Mouse (Mus musculus) hindbrain, embryonic 11.5 days (tissue): ENCODE data around the gene Ipmk. TPM values are rescaled to one million over a fixed set of nuclear protein-coding genes. Genes with fewer than 3 reads are reported as not detected.

ENCODE experiments used
- ATAC-seq: fragments of 200-750 bp; cut with Nextera tagmentation; 2 replicates; pipeline ENCODE4 v1.8.0; 2017; ENCODE audit warnings: mild to moderate bottlenecking, moderate TSS enrichment, moderate library complexity; ENCODE audit not compliant: low FRiP score
- DNase-seq: peaks from one replicate; pipeline ENCODE4 v3.0.0-alpha.2; 2015; ENCODE audit warnings: low spot score
- H3K27ac ChIP-seq: fragments of 300-500 bp; sonication (generic); 2 replicates; pipeline ENCODE4 v1.5.1; 2014; ENCODE audit warnings: mild to moderate bottlenecking, low read depth, low read length
- H3K27me3 ChIP-seq: fragments of 300-500 bp; sonication (generic); 2 replicates; pipeline ENCODE4 v1.6.1; 2014; ENCODE audit warnings: mild to moderate bottlenecking, low read length, moderate library complexity, mixed read lengths; ENCODE audit not compliant: control insufficient read depth, insufficient read depth
- H3K36me3 ChIP-seq: fragments of 300-500 bp; sonication (generic); 2 replicates; pipeline ENCODE4 v1.6.1; 2014; ENCODE audit warnings: mild to moderate bottlenecking, low read length, moderate library complexity, mixed read lengths; ENCODE audit not compliant: control insufficient read depth, insufficient read depth
- H3K4me1 ChIP-seq: fragments of 300-500 bp; sonication (generic); replicated peaks from 2 replicates; pipeline ENCODE4 v1.6.1; 2014; ENCODE audit warnings: low read length, mixed read lengths; ENCODE audit not compliant: control insufficient read depth, insufficient read depth
- H3K4me2 ChIP-seq: fragments of 300-500 bp; sonication (generic); replicated peaks from 2 replicates; pipeline ENCODE4 v1.6.1; 2014; ENCODE audit warnings: mild to moderate bottlenecking, low read depth, low read length
- H3K4me3 ChIP-seq: fragments of 300-500 bp; sonication (generic); 2 replicates; pipeline ENCODE4 v1.5.1; 2014; ENCODE audit warnings: low read depth, low read length
- H3K9ac ChIP-seq: fragments of 300-500 bp; sonication (generic); 2 replicates; pipeline ENCODE4 v1.6.1; 2014; ENCODE audit warnings: low read depth, low read length
- H3K9me3 ChIP-seq: fragments of 300-500 bp; sonication (generic); 2 replicates; pipeline ENCODE4 v1.6.1; 2016; ENCODE audit warnings: low read length; ENCODE audit not compliant: control insufficient read depth
- WGBS: fragments of 180-500 bp; shearing (Covaris S2); extraction: QIAGEN DNeasy Blood & Tissue Kit; methylation state at CpG from one replicate; pipeline ENCODE4 v1.1.7; 2014; 5-methylcytosine and 5-hydroxymethylcytosine counted together
- polyA plus RNA-seq: library from polyadenylated mRNA; unstranded; fragments of >200 nt; fragmentation: Nextera tagmentation; extraction: Ambion mirVana; gene quantifications from 2 replicates; pipeline ENCODE4 v1.2.1, GENCODE M21; 2014

Ipmk gene
- polyA plus RNA-seq, 1 experiment from 2014 or later: 20.9 TPM

- H3K27me3 ChIP-seq: no peaks in the 10 kb centered on the region
- no peaks in the 10 kb centered on the region for H3K9me3 ChIP-seq
- no peak overlapping the region for H3K9ac ChIP-seq
- H3K4me2 ChIP-seq: no peak overlapping the region
- no peak for ATAC-seq
- 69% methylated on average over 7 of the region's 7 CpGs for whole genome bisulfite sequencing
- DNase-seq: no peak
- no peak overlapping the region for H3K27ac ChIP-seq
- no peaks in the 10 kb centered on the region for H3K36me3 ChIP-seq
- H3K4me1 ChIP-seq: no peaks in the 10 kb centered on the region
- no peak overlapping the region for H3K4me3 ChIP-seq
Measured at GRCm38 (mm10) chr10:71316497-71316896, 31.1 kb upstream of the Ipmk start.

- 89% methylated on average over 8 of the region's 8 CpGs for WGBS
- no peak for ATAC-seq
Measured at GRCm38 (mm10) chr10:71323669-71324068, 23.9 kb upstream of the Ipmk start.

DNA sequence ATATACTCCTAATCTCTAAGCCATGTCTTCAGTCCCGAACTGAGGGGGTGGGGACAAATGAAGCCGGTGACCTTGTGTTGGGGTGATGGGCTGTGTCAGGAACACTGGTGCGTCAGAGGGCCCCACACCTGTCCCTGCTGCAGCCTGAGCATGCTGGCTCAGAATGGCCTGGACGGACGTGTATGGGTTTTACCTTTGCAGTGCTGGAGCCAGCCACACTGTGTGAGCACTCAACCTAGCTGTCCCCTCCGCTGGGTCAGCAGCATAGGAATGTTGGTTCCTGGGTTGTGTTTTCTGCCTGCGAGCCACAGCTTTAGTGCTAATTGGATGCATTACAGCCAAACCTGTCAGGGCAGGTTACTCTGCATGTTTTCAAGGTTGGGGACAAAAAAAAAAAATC, 21.4 kb upstream of the Ipmk start:
- H3K9me3 ChIP-seq: no peaks in the 10 kb centered on the region
- no peaks in the 10 kb centered on the region for H3K27me3 ChIP-seq
- no peak overlapping the region for H3K4me2 ChIP-seq
- H3K4me3 ChIP-seq: no peak overlapping the region
- ATAC-seq (0 out of 2 replicates have a peak, but pooled peaks have one; percentile 38), DNase-seq (no peak)
- no peaks in the 10 kb centered on the region for H3K4me1 ChIP-seq
- H3K9ac ChIP-seq: no peak overlapping the region
- H3K36me3 ChIP-seq: peaks cover 4% of the 10 kb centered on the region; the same call in 1 of the 2 replicates
- no peak overlapping the region for H3K27ac ChIP-seq
- WGBS: 75% methylated on average over 7 of the region's 7 CpGs

More at GRCm38 (mm10) chr10:71323669-71324068, 23.9 kb upstream of the Ipmk start:
- H3K9ac ChIP-seq: no peak overlapping the region
- H3K27ac ChIP-seq: no peak overlapping the region
- H3K4me1 ChIP-seq: no peaks in the 10 kb centered on the region
- DNase-seq: no peak
- H3K9me3 ChIP-seq: no peaks in the 10 kb centered on the region
- no peak overlapping the region for H3K4me2 ChIP-seq
- H3K36me3 ChIP-seq: no peaks in the 10 kb centered on the region
- no peak overlapping the region for H3K4me3 ChIP-seq
- no peaks in the 10 kb centered on the region for H3K27me3 ChIP-seq

DNA sequence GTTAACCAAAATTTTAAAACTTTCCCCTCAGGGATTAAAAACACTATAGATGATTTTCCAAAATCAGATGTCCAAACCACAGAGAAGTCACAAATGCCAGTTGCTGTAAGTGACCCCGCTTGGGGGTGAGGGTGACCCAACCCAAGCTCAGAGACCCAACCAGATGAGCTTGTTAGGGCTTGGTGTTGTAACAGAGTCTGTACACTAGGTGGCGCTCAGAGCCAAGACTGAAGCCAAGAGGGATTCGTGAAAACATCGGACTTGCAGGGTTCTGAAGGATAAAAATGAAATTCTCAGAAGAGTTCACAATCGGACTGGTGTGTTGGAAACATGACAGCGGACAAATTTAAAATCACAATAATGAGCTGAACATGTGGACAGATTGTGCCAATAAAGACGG, 20.8 kb upstream of the Ipmk start:
- Histone ChIP-seq H3K9me3 (no peaks in the 10 kb centered on the region), H3K27ac (no peak overlapping the region), H3K4me2 (no peak overlapping the region), H3K36me3 (peaks cover 4% of the 10 kb centered on the region; the same call in 1 of the 2 replicates), H3K27me3 (no peaks in the 10 kb centered on the region), H3K9ac (no peak overlapping the region), H3K4me3 (no peak overlapping the region), H3K4me1 (no peaks in the 10 kb centered on the region)
- 18% methylated on average over 7 of the region's 7 CpGs for WGBS
- ATAC-seq: peak; percentile 27; the same call in 1 of the 2 replicates
- DNase-seq: peak; percentile 82

GRCm38 (mm10) chr10:71327386-71327785, 20.2 kb upstream of the Ipmk start:
- Histone ChIP-seq H3K27ac (no peak overlapping the region), H3K9me3 (no peaks in the 10 kb centered on the region), H3K4me1 (no peaks in the 10 kb centered on the region), H3K36me3 (peaks cover 4% of the 10 kb centered on the region; the same call in 1 of the 2 replicates), H3K27me3 (no peaks in the 10 kb centered on the region), H3K4me2 (no peak overlapping the region), H3K4me3 (no peak overlapping the region), H3K9ac (no peak overlapping the region)
- DNase-seq (no peak), ATAC-seq (no peak)
- 81% methylated on average over 10 of the region's 10 CpGs for WGBS

- Histone ChIP-seq H3K27me3 (no peaks in the 10 kb centered on the region), H3K4me3 (no peak overlapping the region), H3K9ac (no peak overlapping the region), H3K4me1 (no peaks in the 10 kb centered on the region), H3K27ac (no peak overlapping the region), H3K9me3 (no peaks in the 10 kb centered on the region), H3K4me2 (no peak overlapping the region), H3K36me3 (peaks cover 4% of the 10 kb centered on the region; the same call in 1 of the 2 replicates)
- WGBS: 89% methylated on average over 6 of the region's 6 CpGs
- ATAC-seq (no peak), DNase-seq (no peak)
Measured at GRCm38 (mm10) chr10:71328382-71328781, 19.2 kb upstream of the Ipmk start.

GRCm38 (mm10) chr10:71328870-71329269, 18.7 kb upstream of the Ipmk start:
- 91% methylated on average over 5 of the region's 5 CpGs for WGBS
- no peak overlapping the region for H3K4me2 ChIP-seq
- no peak for DNase-seq

DNA sequence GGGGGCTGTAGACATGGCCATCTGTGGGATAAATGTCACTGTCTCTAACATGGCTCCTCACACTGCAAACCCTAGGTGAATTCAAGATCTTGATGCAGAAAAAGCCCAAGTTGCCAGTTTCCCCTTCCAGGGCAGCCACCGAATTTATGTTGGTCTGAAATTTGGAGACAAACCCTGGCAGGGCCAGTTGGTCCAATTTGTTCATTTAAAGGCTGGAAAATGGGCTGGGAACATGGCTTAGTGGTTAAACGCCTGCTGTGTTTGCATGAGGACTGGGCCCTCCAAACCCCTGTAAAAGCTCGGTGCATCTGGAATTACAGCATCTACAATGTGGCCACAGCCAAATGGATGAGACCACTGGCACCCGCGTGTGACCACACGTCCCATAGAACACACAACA, 18.3 kb upstream of the Ipmk start:
- ATAC-seq (no peak), DNase-seq (no peak)
- Histone ChIP-seq H3K9ac (no peak overlapping the region), H3K4me2 (no peak overlapping the region), H3K27me3 (no peaks in the 10 kb centered on the region), H3K4me3 (no peak overlapping the region), H3K4me1 (no peaks in the 10 kb centered on the region), H3K9me3 (no peaks in the 10 kb centered on the region), H3K27ac (no peak overlapping the region), H3K36me3 (peaks cover 4% of the 10 kb centered on the region; the same call in 1 of the 2 replicates)
- WGBS: 92% methylated on average over 6 of the region's 6 CpGs

More at GRCm38 (mm10) chr10:71328870-71329269, 18.7 kb upstream of the Ipmk start:
- H3K4me3 ChIP-seq: no peak overlapping the region
- H3K36me3 ChIP-seq: peaks cover 4% of the 10 kb centered on the region; the same call in 1 of the 2 replicates
- no peaks in the 10 kb centered on the region for H3K4me1 ChIP-seq
- no peak overlapping the region for H3K27ac ChIP-seq
- H3K27me3 ChIP-seq: no peaks in the 10 kb centered on the region
- no peak overlapping the region for H3K9ac ChIP-seq
- no peaks in the 10 kb centered on the region for H3K9me3 ChIP-seq
- ATAC-seq: no peak

- Histone ChIP-seq H3K9ac (no peak overlapping the region), H3K27ac (no peak overlapping the region), H3K9me3 (no peaks in the 10 kb centered on the region), H3K4me3 (no peak overlapping the region), H3K27me3 (no peaks in the 10 kb centered on the region), H3K4me2 (no peak overlapping the region), H3K4me1 (no peaks in the 10 kb centered on the region), H3K36me3 (peaks cover 4% of the 10 kb centered on the region; the same call in 1 of the 2 replicates)
- ATAC-seq (no peak), DNase-seq (no peak)
- 91% methylated on average over 12 of the region's 12 CpGs for WGBS
Measured at GRCm38 (mm10) chr10:71330070-71330469, 17.5 kb upstream of the Ipmk start.
